Comparison of ENCODE assay signal across 28 mouse cellular contexts in the genomic region with DNA sequence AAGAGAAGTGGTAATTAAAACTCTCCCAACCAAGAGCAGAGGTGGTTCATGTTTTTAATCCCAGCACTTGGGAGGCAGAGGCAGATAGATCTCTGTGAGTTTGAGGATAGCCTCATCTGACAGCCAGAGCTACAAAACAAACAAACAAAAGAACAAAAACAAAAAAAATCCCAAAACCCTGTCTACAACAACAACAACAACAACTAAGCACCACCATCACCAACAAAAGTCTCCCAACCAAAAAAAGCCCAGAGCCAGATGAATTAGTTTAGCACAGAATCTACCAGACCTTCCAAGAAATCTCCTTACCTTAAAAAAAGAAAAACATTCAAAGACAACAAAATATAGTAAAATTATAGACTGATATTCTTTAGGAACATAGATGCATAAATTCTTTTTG.
"Had no signal": no experiment of that assay in that cellular context is flagged by ENCODE, and none has a peak within 500 bp of the region (broad histone marks: within the 10 kb centered on the region; RNA-seq: fewer than 3 reads in every experiment).

No protein-coding gene starts in this region.

- DNase-seq: cerebellum, adult 2 months; cerebellum, adult 8-10 months; cerebellum, adult 9-10 months; cerebellum, adult 9-11 months; cerebellum, postnatal 10 days; cerebellum, postnatal 14 days; cerebellum, postnatal 25 days; cerebellum, postnatal 36 days; embryo, embryonic 11 days; forebrain, postnatal 0 days; gastrocnemius, adult 2 months; gastrocnemius, postnatal 10 days; gastrocnemius, postnatal 14 days; gastrocnemius, postnatal 25 days; gastrocnemius, postnatal 36 days; heart, adult 18-20 months; heart, adult 2 months had no signal

- H3K27ac ChIP-seq: embryonic facial prominence, embryonic 10.5 days; embryonic facial prominence, embryonic 12.5 days; embryonic facial prominence, embryonic 13.5 days; embryonic facial prominence, embryonic 15.5 days; forebrain, embryonic 10.5 days; forebrain, embryonic 12.5 days; forebrain, embryonic 13.5 days; forebrain, embryonic 15.5 days; gastrocnemius, adult 2 months; heart, adult 2 months had no signal

- H3K4me2 ChIP-seq: embryonic facial prominence, embryonic 12.5 days; embryonic facial prominence, embryonic 13.5 days; embryonic facial prominence, embryonic 15.5 days; forebrain, embryonic 12.5 days; forebrain, embryonic 13.5 days; forebrain, embryonic 15.5 days had no signal

- H3K9ac ChIP-seq: embryonic facial prominence, embryonic 12.5 days; embryonic facial prominence, embryonic 13.5 days; embryonic facial prominence, embryonic 15.5 days; forebrain, embryonic 12.5 days; forebrain, embryonic 13.5 days; forebrain, embryonic 15.5 days; forebrain, postnatal 0 days had no signal

- H3K9me3 ChIP-seq: embryonic facial prominence, embryonic 12.5 days; embryonic facial prominence, embryonic 13.5 days; embryonic facial prominence, embryonic 15.5 days; forebrain, embryonic 12.5 days; forebrain, embryonic 13.5 days; forebrain, embryonic 15.5 days had no signal

- H3K27me3 ChIP-seq: embryonic facial prominence, embryonic 12.5 days; embryonic facial prominence, embryonic 13.5 days; embryonic facial prominence, embryonic 15.5 days; forebrain, embryonic 12.5 days; forebrain, embryonic 13.5 days; forebrain, embryonic 15.5 days had no signal

- H3K4me3 ChIP-seq: embryonic facial prominence, embryonic 10.5 days; embryonic facial prominence, embryonic 12.5 days; embryonic facial prominence, embryonic 13.5 days; embryonic facial prominence, embryonic 15.5 days; erythroblast, embryonic 14.5 days; forebrain, embryonic 10.5 days; forebrain, embryonic 12.5 days; forebrain, embryonic 13.5 days; forebrain, embryonic 15.5 days; gastrocnemius, adult 2 months; heart, adult 2 months had no signal

- ATAC-seq: forebrain, embryonic 13.5 days; forebrain, embryonic 14.5 days; forebrain, embryonic 15.5 days; forebrain, embryonic 16.5 days; forebrain, postnatal 0 days had no signal
